Mouse (Mus musculus) kidney, embryonic 16.5 days (tissue): ENCODE measurements around the gene Styk1. TPM values are rescaled to one million over a fixed set of nuclear protein-coding genes. Genes with fewer than 3 reads are reported as not detected.

ENCODE experiments used
- ATAC-seq: fragments of 200-750 bp; cut with Nextera tagmentation; 2 replicates; pipeline ENCODE4 v1.8.0; 2017; ENCODE audit warnings: moderate TSS enrichment; ENCODE audit not compliant: low FRiP score, low TSS enrichment
- H3K27ac ChIP-seq: fragments of 300-500 bp; sonication (generic); 2 replicates; pipeline ENCODE4 v1.5.1; 2014; ENCODE audit warnings: low read length
- H3K27me3 ChIP-seq: fragments of 300-500 bp; sonication (generic); 2 replicates; pipeline ENCODE4 v1.6.1; 2014; ENCODE audit warnings: low read length, control low read depth, mixed read lengths; ENCODE audit not compliant: insufficient read depth
- H3K36me3 ChIP-seq: fragments of 300-500 bp; sonication (generic); 2 replicates; pipeline ENCODE4 v1.6.1; 2014; ENCODE audit warnings: low read length, control low read depth, mixed read lengths; ENCODE audit not compliant: insufficient read depth
- H3K4me1 ChIP-seq: fragments of 300-500 bp; sonication (generic); 2 replicates; pipeline ENCODE4 v1.6.1; 2014; ENCODE audit warnings: low read length, control low read depth, mixed read lengths; ENCODE audit not compliant: insufficient read depth
- H3K4me2 ChIP-seq: fragments of 300-500 bp; sonication (generic); replicated peaks from 2 replicates; pipeline ENCODE4 v1.6.1; 2014; ENCODE audit warnings: low read depth, low read length
- H3K4me3 ChIP-seq: fragments of 300-500 bp; sonication (generic); 2 replicates; pipeline ENCODE4 v1.5.1; 2014; ENCODE audit warnings: mild to moderate bottlenecking, low read length
- H3K9ac ChIP-seq: fragments of 300-500 bp; sonication (generic); replicated peaks from 2 replicates; pipeline ENCODE4 v1.6.1; 2014; ENCODE audit warnings: low read length
- H3K9me3 ChIP-seq: fragments of 300-500 bp; sonication (generic); 2 replicates; pipeline ENCODE4 v1.6.1; 2016; ENCODE audit warnings: low read length, control low read depth
- WGBS: fragments of 180-500 bp; shearing (Covaris S2); extraction: QIAGEN DNeasy Blood & Tissue Kit; methylation state at CpG from one replicate; pipeline ENCODE4 v1.1.7; 2014; 5-methylcytosine and 5-hydroxymethylcytosine counted together
- polyA plus RNA-seq: library from polyadenylated mRNA; unstranded; fragments of >200 nt; fragmentation: Nextera tagmentation; extraction: Ambion mirVana; gene quantifications from 2 replicates; pipeline ENCODE4 v1.2.1, GENCODE M21; 2015

The Styk1 gene
- polyA plus RNA-seq, 1 experiment from 2014 or later: 3.5 TPM

GRCm38 (mm10) chr6:131370767-131371166, 17.4 kb upstream of the Styk1 start:
- no peak overlapping the region for H3K4me2 ChIP-seq
- peak overlapping the region; percentile 20; the same call in 1 of the 2 replicates for H3K27ac ChIP-seq
- 94% methylated on average over 5 of the region's 5 CpGs for WGBS
- peaks cover 45% of the 10 kb centered on the region for H3K36me3 ChIP-seq
- no peaks in the 10 kb centered on the region for H3K27me3 ChIP-seq
- ATAC-seq: no peak
- H3K4me3 ChIP-seq: no peak overlapping the region
- H3K4me1 ChIP-seq: peaks cover 9% of the 10 kb centered on the region
- no peaks in the 10 kb centered on the region for H3K9me3 ChIP-seq
- H3K9ac ChIP-seq: no peak overlapping the region

- Histone ChIP-seq H3K36me3 (peaks cover 40% of the 10 kb centered on the region), H3K4me1 (peaks cover 9% of the 10 kb centered on the region), H3K4me2 (no peak overlapping the region), H3K27ac (peak overlapping the region; percentile 20; the same call in 1 of the 2 replicates), H3K9ac (no peak overlapping the region), H3K4me3 (no peak overlapping the region), H3K9me3 (no peaks in the 10 kb centered on the region), H3K27me3 (no peaks in the 10 kb centered on the region)
- 26% methylated on average over 8 of the region's 8 CpGs for WGBS
- ATAC-seq: peak; percentile 62; the same call in 1 of the 2 replicates
These were observed 16.6 kb upstream of the Styk1 start for GRCm38 (mm10) chr6:131369866-131370616.

GRCm38 (mm10) chr6:131367101-131367500, 13.7 kb upstream of the Styk1 start:
- H3K9ac ChIP-seq: no peak overlapping the region
- H3K9me3 ChIP-seq: no peaks in the 10 kb centered on the region
- peak; percentile 46; the same call in 1 of the 2 replicates for ATAC-seq
- peaks cover 39% of the 10 kb centered on the region for H3K36me3 ChIP-seq
- no peak overlapping the region for H3K4me3 ChIP-seq
- H3K4me1 ChIP-seq: peaks cover 9% of the 10 kb centered on the region
- H3K27ac ChIP-seq: no peak overlapping the region
- H3K4me2 ChIP-seq: no peak overlapping the region
- WGBS: 43% methylated on average over 4 of the region's 4 CpGs
- H3K27me3 ChIP-seq: no peaks in the 10 kb centered on the region

- no peak overlapping the region for H3K4me3 ChIP-seq
- H3K4me1 ChIP-seq: no peaks in the 10 kb centered on the region
- no peak overlapping the region for H3K9ac ChIP-seq
- ATAC-seq: no peak
- H3K27ac ChIP-seq: no peak overlapping the region
- H3K9me3 ChIP-seq: no peaks in the 10 kb centered on the region
- no peaks in the 10 kb centered on the region for H3K27me3 ChIP-seq
- 93% methylated on average over 2 of the region's 2 CpGs for WGBS
- no peak overlapping the region for H3K4me2 ChIP-seq
- H3K36me3 ChIP-seq: peaks cover 39% of the 10 kb centered on the region
These were observed 11.0 kb upstream of the Styk1 start for GRCm38 (mm10) chr6:131364353-131364752.

GRCm38 (mm10) chr6:131362987-131363765, 9.8 kb upstream of the Styk1 start:
- Histone ChIP-seq H3K9ac (no peak overlapping the region), H3K36me3 (peaks cover 36% of the 10 kb centered on the region), H3K27me3 (no peaks in the 10 kb centered on the region), H3K4me3 (no peak overlapping the region), H3K4me1 (no peaks in the 10 kb centered on the region), H3K27ac (no peak overlapping the region), H3K4me2 (no peak overlapping the region), H3K9me3 (no peaks in the 10 kb centered on the region)
- ATAC-seq: no peak
- WGBS: 76% methylated on average over 7 of the region's 7 CpGs

GRCm38 (mm10) chr6:131360693-131361092, 7.3 kb upstream of the Styk1 start:
- no peak overlapping the region for H3K4me3 ChIP-seq
- ATAC-seq: 0 out of 2 replicates have a peak, but pooled peaks have one; percentile 57
- H3K4me1 ChIP-seq: no peaks in the 10 kb centered on the region
- H3K27ac ChIP-seq: no peak overlapping the region
- 76% methylated on average over 5 of the region's 5 CpGs for WGBS
- H3K27me3 ChIP-seq: no peaks in the 10 kb centered on the region
- no peak overlapping the region for H3K4me2 ChIP-seq
- H3K9ac ChIP-seq: no peak overlapping the region
- peaks cover 16% of the 10 kb centered on the region for H3K36me3 ChIP-seq
- no peaks in the 10 kb centered on the region for H3K9me3 ChIP-seq

- Histone ChIP-seq H3K4me1 (no peaks in the 10 kb centered on the region), H3K9me3 (no peaks in the 10 kb centered on the region)
- 81% methylated on average over 2 of the region's 2 CpGs for WGBS
These were observed 6.1 kb upstream of the Styk1 start for GRCm38 (mm10) chr6:131359543-131359942.

GRCm38 (mm10) chr6:131354913-131355312, 1.5 kb upstream of the Styk1 start:
- ATAC-seq: no peak
- 27% methylated on average over 4 of the region's 4 CpGs for WGBS

More at GRCm38 (mm10) chr6:131359543-131359942, 6.1 kb upstream of the Styk1 start:
- Histone ChIP-seq H3K9ac (no peak overlapping the region), H3K27me3 (no peaks in the 10 kb centered on the region), H3K4me3 (no peak overlapping the region), H3K4me2 (no peak overlapping the region), H3K36me3 (peaks cover 13% of the 10 kb centered on the region), H3K27ac (no peak overlapping the region)
- ATAC-seq: no peak

GRCm38 (mm10) chr6:131347026-131347425, 6.4 kb downstream of the Styk1 start:
- Histone ChIP-seq H3K9ac (no peak overlapping the region), H3K27ac (no peak overlapping the region), H3K36me3 (no peaks in the 10 kb centered on the region), H3K4me2 (no peak overlapping the region), H3K4me1 (no peaks in the 10 kb centered on the region), H3K9me3 (no peaks in the 10 kb centered on the region), H3K27me3 (no peaks in the 10 kb centered on the region), H3K4me3 (no peak overlapping the region)
- 38% methylated on average over 2 of the region's 2 CpGs for WGBS
- peak; percentile 78; the same call in 1 of the 2 replicates for ATAC-seq

More at GRCm38 (mm10) chr6:131354913-131355312, 1.5 kb upstream of the Styk1 start:
- H3K36me3 ChIP-seq: no peaks in the 10 kb centered on the region
- no peak overlapping the region for H3K4me2 ChIP-seq
- no peaks in the 10 kb centered on the region for H3K9me3 ChIP-seq
- no peak overlapping the region for H3K9ac ChIP-seq
- H3K27me3 ChIP-seq: no peaks in the 10 kb centered on the region
- H3K27ac ChIP-seq: no peak overlapping the region
- H3K4me1 ChIP-seq: no peaks in the 10 kb centered on the region
- H3K4me3 ChIP-seq: no peak overlapping the region

GRCm38 (mm10) chr6:131344346-131344745, 9.1 kb downstream of the Styk1 start:
- H3K9ac ChIP-seq: no peak overlapping the region
- H3K4me1 ChIP-seq: no peaks in the 10 kb centered on the region
- H3K4me3 ChIP-seq: no peak overlapping the region
- H3K27ac ChIP-seq: no peak overlapping the region
- H3K4me2 ChIP-seq: no peak overlapping the region
- no peaks in the 10 kb centered on the region for H3K36me3 ChIP-seq
- no peak for ATAC-seq
- WGBS: 76% methylated on average over 7 of the region's 7 CpGs
- H3K27me3 ChIP-seq: no peaks in the 10 kb centered on the region
- H3K9me3 ChIP-seq: no peaks in the 10 kb centered on the region
